Mouse (Mus musculus) kidney, adult 2 months (tissue): ENCODE measurements at regions not wholly inside any gene's neighbourhood (a gene's known extent, or its start where the extent isn't known, plus 50 kb on each side); places are given as distances from the start of the nearest gene placed in this dataset.
"Not testable (repeated sequence)": the region's sequence is repeated elsewhere in the genome, so short reads cannot be mapped to it uniquely, and the experiment has no call there.

Source experiments
- DNase-seq: peaks from one replicate; pipeline ENCODE4 v3.0.0; 2021
- H3K27ac ChIP-seq: fragments of 200-500 bp; 2 replicates; pipeline ENCODE4 v1.5.1; 2012; ENCODE audit warnings: low read depth, low read length, control low read depth, inconsistent platforms; ENCODE audit not compliant: insufficient read depth
- H3K27me3 ChIP-seq: fragments of 200-500 bp; replicated peaks from 2 replicates; pipeline ENCODE4 v1.6.1; 2012; ENCODE audit warnings: mild to moderate bottlenecking, moderate library complexity, low read length, inconsistent platforms; ENCODE audit not compliant: control insufficient read depth, insufficient read depth
- H3K36me3 ChIP-seq: fragments of 200-500 bp; 2 replicates; pipeline ENCODE4 v1.6.1; 2012; ENCODE audit warnings: mild to moderate bottlenecking, moderate library complexity, low read length, inconsistent platforms; ENCODE audit not compliant: control insufficient read depth, insufficient read depth
- H3K4me1 ChIP-seq: fragments of 200-500 bp; 2 replicates; pipeline ENCODE4 v1.6.1; 2011; ENCODE audit warnings: low read length; ENCODE audit not compliant: control insufficient read depth, insufficient read depth
- H3K4me3 ChIP-seq: fragments of 200-500 bp; 2 replicates; pipeline ENCODE4 v1.5.1; 2011; ENCODE audit warnings: mild to moderate bottlenecking, low read depth, low read length, control low read depth; ENCODE audit not compliant: insufficient read depth
- CTCF ChIP-seq: fragments of 200-500 bp; conservative IDR thresholded peaks from 2 replicates; pipeline ENCODE4 v1.5.1; 2011; ENCODE audit warnings: low read depth, mild to moderate bottlenecking, control low read depth, low read length, moderate library complexity, mixed read lengths; ENCODE audit not compliant: insufficient read depth, insufficient read length
- POLR2A ChIP-seq: fragments of 200-500 bp; IDR thresholded peaks from one replicate; pipeline ENCODE4 v1.6.1; 2011; ENCODE audit warnings: low read depth, low read length, control low read depth
- WGBS: fragments of 180-500 bp; shearing (Covaris S2); methylation state at CpG from one replicate; pipeline ENCODE4 v1.1.7; 2018; 5-methylcytosine and 5-hydroxymethylcytosine counted together

DNA sequence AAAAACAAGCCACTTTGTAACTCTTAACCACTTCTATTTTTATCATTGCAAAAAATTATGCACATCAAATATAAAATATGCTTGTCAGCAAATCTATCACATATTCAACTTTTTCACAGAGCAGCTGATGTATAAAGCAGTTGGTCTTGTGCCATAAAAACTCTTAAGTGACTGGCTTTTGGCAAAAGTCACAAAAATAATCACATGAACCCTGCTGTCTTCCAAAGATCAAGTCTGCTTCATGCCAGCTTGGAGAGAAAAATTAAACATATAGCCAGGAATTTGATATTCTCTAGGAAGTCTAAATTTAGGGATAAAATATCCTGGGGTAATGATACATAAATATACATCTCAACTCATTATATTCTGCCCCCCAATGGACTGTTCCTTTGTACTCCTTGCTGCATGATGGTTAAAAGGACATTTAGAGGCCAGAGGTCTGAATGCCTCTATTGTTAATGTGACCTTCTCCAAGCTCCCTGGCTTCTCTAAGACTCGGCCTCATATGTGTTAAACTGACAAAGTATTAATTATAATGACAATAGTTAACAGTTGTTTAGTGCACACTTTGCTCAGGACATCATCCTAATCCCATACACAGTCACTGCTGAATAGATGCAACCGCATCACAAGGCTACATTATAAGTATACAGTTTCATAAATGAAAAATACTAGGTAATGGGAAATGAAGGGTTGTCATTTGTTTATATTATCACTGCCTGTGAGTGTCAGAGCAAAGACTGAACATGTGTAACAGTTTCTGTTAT lies 422.9 kb upstream of the Hs3st1 start:
- no peaks in the 10 kb centered on the region for H3K27me3 ChIP-seq
- no peaks in the 10 kb centered on the region for H3K36me3 ChIP-seq
- no peak overlapping the region for H3K4me3 ChIP-seq
- no peak for DNase-seq
- H3K27ac ChIP-seq, result no peak overlapping the region
- 70% methylated on average over 2 of the region's 2 CpGs for WGBS
- no peak for TF ChIP-seq CTCF
- no peak for TF ChIP-seq POLR2A
- no peaks in the 10 kb centered on the region for H3K4me1 ChIP-seq

DNA sequence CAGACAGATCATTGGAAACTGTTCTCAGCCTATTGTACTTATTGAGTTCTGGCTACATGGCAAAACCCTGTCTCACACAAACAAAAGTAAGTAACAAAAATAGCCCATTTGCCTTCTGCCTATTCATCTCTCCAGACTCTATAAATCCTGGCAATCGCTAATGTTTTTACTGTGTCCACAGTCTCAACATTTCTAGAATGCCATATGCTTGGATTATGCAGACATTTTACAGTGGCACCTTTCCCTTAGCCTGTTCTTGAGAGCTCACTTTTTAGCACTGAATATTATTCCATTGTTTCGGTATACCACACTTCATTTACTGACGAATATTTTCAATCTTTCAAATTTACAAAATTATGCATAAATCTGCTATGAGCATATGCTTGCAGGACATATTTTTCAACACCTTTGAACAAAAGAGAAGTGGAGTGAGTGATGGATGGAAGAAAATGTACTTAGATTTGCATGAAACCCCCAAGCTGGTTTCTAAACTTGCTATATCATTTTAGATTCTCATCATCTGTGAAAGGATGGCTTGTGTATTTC lies 381.5 kb upstream of the Hs3st1 start:
- H3K27me3 ChIP-seq, result no peaks in the 10 kb centered on the region
- H3K4me3 ChIP-seq, result no peak overlapping the region
- no peaks in the 10 kb centered on the region for H3K4me1 ChIP-seq
- H3K27ac ChIP-seq, result no peak overlapping the region
- no peak for DNase-seq
- no peaks in the 10 kb centered on the region for H3K36me3 ChIP-seq
- 83% methylated on average over 3 of the region's 3 CpGs for WGBS
- no peak for TF ChIP-seq POLR2A
- TF ChIP-seq CTCF, result no peak

DNA sequence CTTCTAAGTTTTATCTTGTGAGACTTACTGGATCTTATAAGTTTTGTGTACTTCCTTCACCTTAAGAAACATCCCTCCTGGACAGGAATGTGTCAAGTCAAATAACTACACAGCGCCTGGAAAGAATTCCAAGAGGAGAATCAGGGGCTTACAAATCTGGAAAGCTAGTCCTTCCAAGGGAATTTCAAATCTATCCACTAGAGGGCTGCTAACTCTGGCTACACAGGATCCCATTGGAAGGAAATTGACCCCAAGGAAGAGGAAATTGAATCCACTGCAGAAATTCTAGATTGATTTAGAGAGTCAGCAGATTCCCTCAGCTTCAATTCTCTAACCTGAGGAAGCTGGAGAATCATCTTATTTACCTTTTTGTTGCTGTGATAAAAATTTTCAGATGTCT lies 369.1 kb upstream of the Hs3st1 start:
- no peak overlapping the region for H3K4me3 ChIP-seq
- DNase-seq, result no peak
- TF ChIP-seq CTCF (no peak), POLR2A (no peak)
- 48% methylated on average over 1 of the region's 1 CpGs for WGBS
- H3K4me1 ChIP-seq, result no peaks in the 10 kb centered on the region
- H3K27me3 ChIP-seq, result no peaks in the 10 kb centered on the region
- H3K36me3 ChIP-seq, result no peaks in the 10 kb centered on the region
- no peak overlapping the region for H3K27ac ChIP-seq

DNA sequence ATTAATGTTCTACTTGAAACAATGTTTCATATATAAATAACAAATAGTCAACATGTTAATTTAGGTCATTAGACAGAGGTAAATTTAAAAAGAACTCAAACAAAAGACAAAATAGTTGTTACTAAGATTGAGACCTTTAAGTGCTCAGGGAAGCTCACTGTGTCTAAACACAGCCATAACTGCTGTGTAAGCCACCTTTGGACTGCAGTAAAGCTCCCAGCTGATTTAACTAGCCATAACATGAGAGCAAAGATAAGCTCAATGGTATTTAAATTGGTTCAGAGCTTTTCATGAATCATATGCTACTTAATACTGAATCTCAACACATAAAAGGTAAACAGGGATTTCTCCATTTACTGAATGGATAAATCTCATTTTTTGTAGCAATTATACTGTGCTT lies 361.6 kb upstream of the Hs3st1 start:
- Histone ChIP-seq H3K27me3 (no peaks in the 10 kb centered on the region), H3K4me1 (no peaks in the 10 kb centered on the region), H3K4me3 (no peak overlapping the region), H3K27ac (no peak overlapping the region), H3K36me3 (no peaks in the 10 kb centered on the region)
- DNase-seq, result no peak
- no peak for TF ChIP-seq CTCF
- no peak for TF ChIP-seq POLR2A

DNA sequence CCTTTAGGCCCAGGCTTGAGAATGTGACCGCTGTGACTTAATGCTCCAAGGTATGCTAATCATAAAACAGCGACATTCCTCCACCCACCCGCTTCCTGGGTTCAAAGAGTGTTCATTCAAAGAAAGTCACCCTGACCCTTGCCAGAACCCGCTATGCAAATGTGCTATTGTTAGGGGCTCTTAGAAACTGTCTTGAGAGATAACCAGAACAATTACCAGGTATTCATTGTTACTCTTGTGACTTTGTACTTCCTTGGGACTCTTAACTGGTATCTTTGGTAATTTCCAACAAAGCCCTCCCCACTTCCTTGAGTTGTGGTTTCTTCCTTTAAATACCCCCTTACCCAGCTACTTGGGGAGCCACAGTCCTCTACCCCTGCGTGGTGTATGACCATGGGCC lies 334.3 kb upstream of the Hs3st1 start:
- not testable (repeated sequence) for DNase-seq, H3K27ac ChIP-seq, H3K27me3 ChIP-seq, H3K4me3 ChIP-seq, H3K36me3 ChIP-seq, H3K4me1 ChIP-seq
- 90% methylated on average over 5 of the region's 5 CpGs for whole genome bisulfite sequencing

DNA sequence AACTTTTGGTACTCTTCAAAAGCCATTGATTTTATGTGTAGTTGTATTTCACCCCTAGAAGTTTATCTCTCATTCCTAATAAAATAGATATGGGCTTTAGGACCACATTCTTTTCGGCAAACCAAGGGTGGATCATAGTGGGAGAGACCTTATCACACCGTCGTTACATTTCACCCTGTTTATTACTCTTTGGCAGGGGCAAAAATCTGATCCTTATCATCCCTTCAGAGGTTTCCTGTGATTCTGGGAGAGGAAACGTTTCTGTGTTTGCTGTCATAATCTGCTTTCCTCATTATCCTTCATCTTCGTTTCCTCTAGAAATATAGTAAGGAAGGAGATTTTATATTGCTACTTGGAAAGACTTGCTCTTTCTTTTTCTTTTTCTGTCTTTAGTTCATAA lies 290.0 kb upstream of the Hs3st1 start:
- DNase-seq, result no peak
- 8% methylated on average over 5 of the region's 5 CpGs for WGBS
- H3K36me3 ChIP-seq, result no peaks in the 10 kb centered on the region
- no peaks in the 10 kb centered on the region for H3K27me3 ChIP-seq
- H3K4me3 ChIP-seq, result no peak overlapping the region
- H3K4me1 ChIP-seq, result no peaks in the 10 kb centered on the region
- no peak for TF ChIP-seq POLR2A
- no peak for TF ChIP-seq CTCF
- no peak overlapping the region for H3K27ac ChIP-seq

DNA sequence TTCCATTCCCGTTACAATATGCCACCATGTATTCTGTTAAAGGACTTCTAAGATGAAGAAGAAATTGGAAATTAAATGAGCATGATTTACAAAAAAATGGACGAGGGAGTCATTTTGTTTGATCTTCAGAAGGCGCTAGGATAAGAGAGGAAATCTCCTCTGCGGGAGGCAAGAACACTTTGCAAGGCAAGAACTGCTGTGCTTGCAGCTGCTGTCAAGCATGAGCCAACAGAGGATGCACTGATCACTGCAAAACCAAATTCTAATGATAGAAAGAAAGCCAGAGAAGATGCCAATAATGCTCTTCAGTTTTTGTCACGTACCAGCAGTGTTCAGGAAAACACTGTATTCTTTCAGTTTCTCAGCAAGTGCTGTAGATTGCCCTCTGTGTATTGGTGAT lies 279.2 kb upstream of the Hs3st1 start:
- WGBS, result 79% methylated on average over 5 of the region's 5 CpGs
- no peak for DNase-seq
- no peaks in the 10 kb centered on the region for H3K27me3 ChIP-seq
- H3K4me1 ChIP-seq, result no peaks in the 10 kb centered on the region
- H3K27ac ChIP-seq, result no peak overlapping the region
- H3K4me3 ChIP-seq, result no peak overlapping the region
- TF ChIP-seq POLR2A (no peak), CTCF (no peak)
- H3K36me3 ChIP-seq, result no peaks in the 10 kb centered on the region

DNA sequence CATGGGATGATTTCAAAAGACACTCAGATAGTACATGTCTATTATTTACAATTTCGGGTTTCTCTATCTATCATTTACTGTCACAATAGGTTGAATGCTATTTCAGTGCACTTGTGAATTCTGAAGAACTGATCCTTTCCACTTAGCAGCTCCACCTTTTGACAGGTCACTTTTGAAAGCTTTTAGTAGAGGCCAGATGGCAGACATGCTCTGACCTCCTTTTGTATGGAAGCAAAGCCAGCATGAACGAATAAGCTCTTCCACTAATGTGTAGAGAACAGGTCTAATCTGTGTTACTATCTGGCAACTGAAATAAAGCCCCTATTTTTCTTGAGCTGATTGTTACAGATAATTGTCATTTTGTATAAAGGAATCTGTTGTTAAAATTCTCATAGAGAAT lies 278.4 kb upstream of the Hs3st1 start:
- 85% methylated on average over 2 of the region's 2 CpGs for WGBS
- no peak overlapping the region for H3K27ac ChIP-seq
- H3K4me1 ChIP-seq, result no peaks in the 10 kb centered on the region
- TF ChIP-seq CTCF (no peak), POLR2A (no peak)
- no peaks in the 10 kb centered on the region for H3K36me3 ChIP-seq
- DNase-seq, result no peak
- H3K27me3 ChIP-seq, result no peaks in the 10 kb centered on the region
- H3K4me3 ChIP-seq, result no peak overlapping the region
